Comparison of ENCODE assay signal across 8 mouse cellular contexts in the genomic region with DNA sequence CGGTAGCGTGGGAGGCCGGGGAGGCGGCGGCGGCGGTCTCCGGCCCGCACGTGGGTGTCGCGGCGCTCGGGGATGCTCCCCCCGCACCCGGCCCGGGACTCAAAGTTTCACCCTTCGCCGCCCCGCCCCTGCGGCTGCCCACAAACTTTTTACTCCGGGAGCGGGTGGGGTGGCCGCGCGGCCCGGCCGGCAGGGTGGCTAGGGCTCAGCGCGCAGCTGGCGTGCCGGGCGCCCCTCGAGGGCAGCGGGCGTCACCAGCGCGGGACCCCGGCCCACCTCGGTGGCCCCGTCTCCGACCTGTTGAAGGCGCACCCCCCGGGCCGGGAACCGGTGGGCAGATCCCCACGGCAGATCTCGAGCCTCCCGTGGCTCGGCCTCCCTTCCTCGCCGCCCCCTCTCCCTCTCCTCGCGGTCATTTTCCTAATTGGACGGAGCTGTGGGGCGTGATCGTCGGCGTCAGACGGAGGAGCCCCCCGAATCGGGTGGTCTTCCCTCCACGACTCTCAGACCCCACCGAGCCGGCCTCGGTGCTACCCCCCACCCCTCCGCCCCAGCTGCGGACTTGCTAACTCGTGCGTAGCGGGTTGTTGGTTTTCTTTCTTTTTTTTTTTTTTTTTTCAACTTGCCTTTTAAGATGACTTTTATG. TPM values are rescaled to one million over a fixed set of nuclear protein-coding genes. Genes with fewer than 3 reads are reported as not detected.
DNase-seq lines count a peak whose midpoint lies in the region; ATAC-seq and TF ChIP-seq lines count a peak whose summit lies in the region.

No protein-coding gene starts in this region.

- intact Hi-C loops in left cerebral cortex, postnatal 36 days (cut with DNase I) = loop anchor here (2.0 kb wide), 1 partner anchor 88 kb away; the partner anchor contains the start of gene Idh2

- WGBS in hindbrain, postnatal 0 days = 1% methylated on average over 49 of the region's 71 CpGs

- H3K4me2 ChIP-seq in hindbrain, postnatal 0 days (ENCODE audit: low read depth, low read length) = peak overlapping the region; percentile 90

- no peak for TF ChIP-seq CTCF in hindbrain, postnatal 0 days (IDR thresholded peaks at IDR 0.05; ENCODE audit: low read depth)

- DNase-seq in MN1 (ENCODE audit: low spot score) = peak; percentile 68
- DNase-seq in cerebellum, postnatal 36 days = peak; percentile 51 to 53
- peak; percentile 80 for DNase-seq in gastrocnemius, postnatal 10 days
- peak; percentile 66 for DNase-seq in hindbrain, postnatal 0 days (ENCODE audit: low spot score)
- DNase-seq in left cerebral cortex, postnatal 36 days (ENCODE audit: low spot score in 2 of 2) = peak; percentile 56 to 68
- DNase-seq in right cerebral cortex, postnatal 4 days = peak; percentile 61
- peak; percentile 70 to 74 for DNase-seq in urinary bladder, postnatal 4 days (ENCODE audit: low spot score in 2 of 2)

- no peaks in the 10 kb centered on the region for H3K9me3 ChIP-seq in hindbrain, postnatal 0 days (ENCODE audit: low read length)

- peak overlapping the region; percentile 70 for H3K27ac ChIP-seq in hindbrain, postnatal 0 days

- H3K4me3 ChIP-seq in hindbrain, postnatal 0 days (ENCODE audit: low read length) = peak overlapping the region; percentile 82

- H3K36me3 ChIP-seq in hindbrain, postnatal 0 days (ENCODE audit: insufficient read depth, low read length) = no peaks in the 10 kb centered on the region

- H3K27me3 ChIP-seq in hindbrain, postnatal 0 days (ENCODE audit: insufficient read depth, low read length) = no peaks in the 10 kb centered on the region

- 0 out of 2 replicates have a peak, but pooled peaks have one; percentile 0 for ATAC-seq in hindbrain, postnatal 0 days
- ATAC-seq in megakaryocyte-erythroid progenitor cell, adult 5-6 weeks (replicated peaks; ENCODE audit: low FRiP score, low TSS enrichment, poor library complexity, severe bottlenecking) = 0 out of 2 replicates have a peak, but pooled peaks have one; percentile 20

- H3K9ac ChIP-seq in hindbrain, postnatal 0 days (replicated peaks; ENCODE audit: low read length) = peak overlapping the region; percentile 93

- H3K4me1 ChIP-seq in hindbrain, postnatal 0 days (ENCODE audit: insufficient read depth, low read length) = peaks cover 12% of the 10 kb centered on the region; the same call in 1 of the 2 replicates

RNA-seq across cellular contexts. Expression of gene Zfp710, which starts 2.5 kb away (rescaled TPM):
- 10 to 100 TPM; 14.2 to 16.7 TPM for total RNA-seq in gastrocnemius, postnatal 10 days (2021)
- total RNA-seq in hindbrain, postnatal 0 days (2014; rRNA removed) = 25.8 and 29.7 TPM in 2 replicates
- 8.4 and 10.3 TPM in 2 replicates for polyA plus RNA-seq in hindbrain, postnatal 0 days (2015; fragmentation: Nextera tagmentation; extraction: Ambion mirVana)
- 10 to 100 TPM; 18.4 to 20.2 TPM for total RNA-seq in left cerebral cortex, postnatal 36 days (2021)
- 7.1 and 9.0 TPM in 2 replicates for total RNA-seq in megakaryocyte-erythroid progenitor cell, adult 5-6 weeks (2014; fragmentation: Nextera tagmentation)
- 6.2 and 10.3 TPM in 2 replicates for total RNA-seq in megakaryocyte-erythroid progenitor cell, adult 5-6 weeks (2017)

Comparison
In these comparisons a context has a peak if more than half of its experiments do, and no peak if none do; other contexts are left out.
1. Peak in every context shown above with its lines: DNase-seq, ATAC-seq, H3K4me3 ChIP-seq and H3K27ac ChIP-seq.